Mouse (Mus musculus) bone marrow, adult 2 months (tissue): ENCODE data around the gene Ints3.

Experiments used
- CTCF ChIP-seq: fragments of 200-500 bp; IDR thresholded peaks from 2 replicates; pipeline ENCODE4 v1.5.1; 2011; ENCODE audit warnings: low read length, control low read depth; ENCODE audit not compliant: control insufficient read depth, insufficient read depth
- POLR2A ChIP-seq: fragments of 200-500 bp; IDR thresholded peaks from 2 replicates; pipeline ENCODE4 v1.6.1; 2011; ENCODE audit warnings: low read depth, mild to moderate bottlenecking, control low read depth, low read length, borderline replicate concordance; ENCODE audit not compliant: control insufficient read depth

DNA sequence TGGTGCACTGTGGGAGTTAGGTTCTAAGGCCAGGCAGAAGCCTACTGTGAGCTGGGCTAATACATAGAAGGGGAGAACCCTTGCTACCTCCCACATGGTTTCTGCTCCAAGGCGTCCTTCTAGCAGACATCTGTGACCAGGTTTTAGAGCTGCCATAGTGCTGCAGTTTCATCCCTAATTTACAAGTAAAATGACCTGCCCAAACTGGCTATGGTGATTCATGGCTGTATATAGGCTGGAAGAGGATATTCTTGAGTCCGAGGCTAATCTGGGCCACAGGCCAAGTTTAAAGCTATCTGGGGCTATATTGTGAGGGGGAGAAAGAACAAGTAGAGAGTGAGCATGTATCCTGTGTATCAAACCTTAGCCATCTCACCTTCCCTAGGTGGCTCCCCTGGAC, 64.4 kb downstream of the Ints3 start:
- no peak for TF ChIP-seq CTCF
- no peak for TF ChIP-seq POLR2A
